Mouse (Mus musculus) stomach, postnatal 0 days (tissue): ENCODE measurements at regions not wholly inside any gene's neighbourhood (a gene's known extent, or its start where the extent isn't known, plus 50 kb on each side); places are given as distances from the start of the nearest gene placed in this dataset.

Source experiments
- ATAC-seq: fragments of 200-750 bp; cut with Nextera tagmentation; 2 replicates; pipeline ENCODE4 v1.8.0; 2017; ENCODE audit not compliant: low FRiP score, low TSS enrichment
- DNase-seq: peaks from one replicate; pipeline ENCODE4 v3.0.0-alpha.2; 2016; ENCODE audit warnings: low spot score
- H3K27ac ChIP-seq: fragments of 300-500 bp; sonication (generic); replicated peaks from 2 replicates; pipeline ENCODE4 v1.5.1; 2014; ENCODE audit warnings: mild to moderate bottlenecking, control low read depth
- H3K27me3 ChIP-seq: fragments of 300-500 bp; sonication (generic); 2 replicates; pipeline ENCODE4 v1.6.1; 2014; ENCODE audit warnings: low read length; ENCODE audit not compliant: control insufficient read depth, insufficient read depth
- H3K36me3 ChIP-seq: fragments of 300-500 bp; sonication (generic); 2 replicates; pipeline ENCODE4 v1.6.1; 2014; ENCODE audit warnings: low read length, mixed read lengths; ENCODE audit not compliant: control insufficient read depth, insufficient read depth
- H3K4me1 ChIP-seq: fragments of 300-500 bp; sonication (generic); replicated peaks from 2 replicates; pipeline ENCODE4 v1.6.1; 2014; ENCODE audit warnings: antibody characterized with exemption; ENCODE audit not compliant: control insufficient read depth, insufficient read depth
- H3K4me2 ChIP-seq: fragments of 300-500 bp; sonication (generic); replicated peaks from 2 replicates; pipeline ENCODE4 v1.6.1; 2014; ENCODE audit warnings: low read depth, mild to moderate bottlenecking, control low read depth, moderate library complexity
- H3K4me3 ChIP-seq: fragments of 300-500 bp; sonication (generic); 2 replicates; pipeline ENCODE4 v1.5.1; 2014; ENCODE audit warnings: low read depth, low read length, control low read depth
- H3K9ac ChIP-seq: fragments of 300-500 bp; sonication (generic); 2 replicates; pipeline ENCODE4 v1.6.1; 2014; ENCODE audit warnings: mild to moderate bottlenecking, low read length, control low read depth, mixed read lengths
- H3K9me3 ChIP-seq: fragments of 300-500 bp; sonication (generic); 2 replicates; pipeline ENCODE4 v1.6.1; 2016; ENCODE audit warnings: low read length; ENCODE audit not compliant: control insufficient read depth
- CTCF ChIP-seq: IDR thresholded peaks from 2 replicates; pipeline ENCODE4 v1.5.1; 2016; ENCODE audit warnings: antibody characterized with exemption, low read depth, mild to moderate bottlenecking, moderate library complexity
- EP300 ChIP-seq: optimal IDR thresholded peaks from 2 replicates; pipeline ENCODE3; 2016; ENCODE audit warnings: antibody characterized with exemption
- WGBS: fragments of 180-500 bp; shearing (Covaris S2); extraction: QIAGEN DNeasy Blood & Tissue Kit; methylation state at CpG from one replicate; pipeline ENCODE4 v1.1.7; 2014; 5-methylcytosine and 5-hydroxymethylcytosine counted together

GRCm38 (mm10) chr15:68359496-68359895, 1858.8 kb upstream of the Lrrc6 start:
- Histone ChIP-seq H3K4me2 (no peak overlapping the region), H3K27me3 (no peaks in the 10 kb centered on the region), H3K9me3 (no peaks in the 10 kb centered on the region), H3K4me3 (no peak overlapping the region), H3K9ac (no peak overlapping the region), H3K27ac (no peak overlapping the region), H3K4me1 (no peaks in the 10 kb centered on the region), H3K36me3 (no peaks in the 10 kb centered on the region)
- WGBS, result 55% methylated on average over 3 of the region's 3 CpGs
- no peak for DNase-seq
- no peak for ATAC-seq
- TF ChIP-seq CTCF (no peak), EP300 (no peak)

DNA sequence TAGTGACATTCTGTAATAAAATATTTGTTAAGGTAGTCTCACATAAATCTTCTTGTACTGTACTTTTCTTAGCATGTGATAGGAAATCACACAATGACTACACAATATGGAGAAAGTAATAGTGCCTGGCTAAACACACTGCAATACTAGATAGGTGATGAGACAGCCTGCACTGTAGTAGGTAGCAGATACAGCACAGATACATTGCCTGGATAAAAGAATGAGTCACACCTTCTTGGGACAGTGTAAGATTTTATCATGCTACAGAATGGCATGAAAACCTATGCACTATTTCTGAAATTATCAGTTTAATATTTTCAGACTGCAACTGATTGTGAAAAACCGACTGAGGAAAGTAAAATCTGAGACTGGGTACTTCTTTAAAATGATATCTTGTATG, 1855.2 kb upstream of the Lrrc6 start:
- no peak overlapping the region for H3K27ac ChIP-seq
- WGBS, result 73% methylated on average over 1 of the region's 1 CpGs
- H3K4me3 ChIP-seq, result no peak overlapping the region
- H3K4me1 ChIP-seq, result no peaks in the 10 kb centered on the region
- no peak overlapping the region for H3K9ac ChIP-seq
- no peaks in the 10 kb centered on the region for H3K9me3 ChIP-seq
- no peak overlapping the region for H3K4me2 ChIP-seq
- H3K36me3 ChIP-seq, result no peaks in the 10 kb centered on the region
- TF ChIP-seq EP300 (no peak), CTCF (no peak)
- DNase-seq, result no peak
- H3K27me3 ChIP-seq, result no peaks in the 10 kb centered on the region
- no peak for ATAC-seq

DNA sequence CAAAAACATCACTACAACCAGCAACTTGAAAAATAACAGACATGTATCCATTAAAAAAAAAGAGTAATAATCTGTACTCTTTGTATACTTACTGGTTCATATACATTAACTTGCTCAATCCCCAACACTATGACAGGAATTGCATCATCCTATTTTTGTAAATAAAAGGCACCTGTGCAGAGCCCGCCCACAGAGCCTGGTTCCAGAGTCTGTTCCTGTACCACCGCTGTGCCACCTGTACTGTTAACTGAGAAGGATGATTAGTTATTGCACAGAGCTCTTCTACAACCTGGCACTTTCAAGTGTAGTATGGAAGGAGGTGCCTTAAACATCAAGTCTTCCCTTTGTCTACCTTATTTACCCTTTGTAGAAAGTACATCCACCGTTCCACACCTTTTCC, 1843.9 kb upstream of the Lrrc6 start:
- ATAC-seq (no peak), DNase-seq (no peak)
- Histone ChIP-seq H3K4me1 (no peaks in the 10 kb centered on the region), H3K9ac (no peak overlapping the region), H3K27ac (no peak overlapping the region), H3K9me3 (no peaks in the 10 kb centered on the region), H3K4me2 (no peak overlapping the region), H3K36me3 (no peaks in the 10 kb centered on the region), H3K27me3 (no peaks in the 10 kb centered on the region), H3K4me3 (no peak overlapping the region)
- TF ChIP-seq EP300 (no peak), CTCF (no peak)
- WGBS, result 71% methylated on average over 3 of the region's 3 CpGs

- H3K27me3 ChIP-seq, result no peaks in the 10 kb centered on the region
- no peak for DNase-seq
- 70% methylated on average over 1 of the region's 1 CpGs for WGBS
- no peaks in the 10 kb centered on the region for H3K4me1 ChIP-seq
- no peak overlapping the region for H3K9ac ChIP-seq
- H3K27ac ChIP-seq, result no peak overlapping the region
- H3K9me3 ChIP-seq, result no peaks in the 10 kb centered on the region
- H3K36me3 ChIP-seq, result no peaks in the 10 kb centered on the region
- no peak for ATAC-seq
- H3K4me2 ChIP-seq, result no peak overlapping the region
- H3K4me3 ChIP-seq, result no peak overlapping the region
- no peak for TF ChIP-seq CTCF
- TF ChIP-seq EP300, result no peak
Measured at GRCm38 (mm10) chr15:68342542-68342941, 1841.8 kb upstream of the Lrrc6 start.

DNA sequence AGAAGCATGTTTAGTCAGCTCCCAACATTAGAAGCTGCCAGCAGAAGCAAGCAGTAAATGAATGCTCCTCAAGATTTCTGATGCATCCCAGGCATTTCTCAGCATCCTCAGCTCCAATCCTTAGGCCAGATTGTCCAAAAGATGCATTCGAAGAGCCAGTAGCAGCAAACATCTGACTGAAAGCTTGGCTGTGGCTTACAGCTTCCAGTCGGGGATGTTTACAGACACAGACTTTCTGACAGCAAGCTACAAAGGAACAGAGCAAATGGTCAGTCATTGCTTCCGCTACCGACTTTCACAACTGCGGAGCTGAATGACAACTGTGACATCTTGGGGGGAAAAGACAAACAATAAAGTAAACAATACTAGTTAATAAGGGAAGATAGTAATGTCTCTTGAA, 1840.3 kb upstream of the Lrrc6 start:
- DNase-seq (no peak), ATAC-seq (no peak)
- TF ChIP-seq CTCF (no peak), EP300 (no peak)
- no peaks in the 10 kb centered on the region for H3K36me3 ChIP-seq
- H3K4me1 ChIP-seq, result no peaks in the 10 kb centered on the region
- H3K27me3 ChIP-seq, result no peaks in the 10 kb centered on the region
- no peaks in the 10 kb centered on the region for H3K9me3 ChIP-seq
- H3K4me3 ChIP-seq, result no peak overlapping the region
- no peak overlapping the region for H3K27ac ChIP-seq
- H3K9ac ChIP-seq, result no peak overlapping the region
- 47% methylated on average over 5 of the region's 5 CpGs for WGBS
- H3K4me2 ChIP-seq, result no peak overlapping the region

- WGBS, result 41% methylated on average over 2 of the region's 2 CpGs
Measured at GRCm38 (mm10) chr15:68337264-68337663, 1836.6 kb upstream of the Lrrc6 start.

More at GRCm38 (mm10) chr15:68337264-68337663, 1836.6 kb upstream of the Lrrc6 start:
- DNase-seq, result no peak
- no peak overlapping the region for H3K9ac ChIP-seq
- no peaks in the 10 kb centered on the region for H3K36me3 ChIP-seq
- TF ChIP-seq CTCF (no peak), EP300 (no peak)
- no peak overlapping the region for H3K4me3 ChIP-seq
- no peaks in the 10 kb centered on the region for H3K27me3 ChIP-seq
- no peaks in the 10 kb centered on the region for H3K9me3 ChIP-seq
- no peak overlapping the region for H3K4me2 ChIP-seq
- H3K27ac ChIP-seq, result no peak overlapping the region
- H3K4me1 ChIP-seq, result no peaks in the 10 kb centered on the region
- no peak for ATAC-seq
